Mouse (Mus musculus): ENCODE results near the gene Gfi1.

The Gfi1 gene

DNA sequence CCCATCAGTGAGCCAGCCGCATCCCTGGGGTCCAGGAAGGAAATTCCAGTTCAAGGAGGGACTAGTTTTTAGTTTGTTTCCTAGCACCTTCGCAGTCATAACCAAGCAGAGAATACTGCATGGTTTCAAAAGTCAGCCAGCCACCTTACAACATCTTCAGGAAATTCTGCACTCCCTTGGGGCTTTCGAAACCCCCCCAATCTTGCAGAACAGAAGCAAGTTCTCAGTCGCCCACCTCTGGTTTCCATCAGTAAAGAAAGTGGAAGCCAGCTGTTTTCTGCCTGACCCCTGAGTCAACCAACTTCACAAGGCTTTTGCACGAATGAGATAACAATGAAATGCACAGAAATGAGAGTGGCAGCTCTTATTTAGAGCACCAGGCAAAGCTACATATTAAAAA lies 47.4 kb downstream of the Gfi1 start:
- DNase-seq (ENCODE audit: extremely low spot score, low spot score), result no peak

All from neural tube, embryonic 10.5 days (tissue).